Mouse (Mus musculus): ENCODE measurements around the gene Gm4131. TPM values are rescaled to one million over a fixed set of nuclear protein-coding genes. Genes with fewer than 3 reads are reported as not detected.

The Gm4131 gene
- polyA plus RNA-seq, 1 experiment from 2014 or later = not detected

- Histone ChIP-seq H3K27me3 (no peaks in the 10 kb centered on the region), H3K4me3 (no peak overlapping the region), H3K27ac (replicated peaks) (no peak overlapping the region), H3K9me3 (no peaks in the 10 kb centered on the region), H3K4me2 (no peak overlapping the region), H3K36me3 (no peaks in the 10 kb centered on the region), H3K9ac (no peak overlapping the region), H3K4me1 (replicated peaks) (peaks cover 10% of the 10 kb centered on the region)
- WGBS = 92% methylated on average over 7 of the region's 7 CpGs
- ATAC-seq (ENCODE audit: low read depth) = no peak
These were observed 78.5 kb downstream of the Gm4131 start for GRCm38 (mm10) chr14:62488270-62488669.

- 59% methylated on average over 8 of the region's 8 CpGs for WGBS
- Histone ChIP-seq H3K9ac (no peak overlapping the region), H3K4me2 (no peak overlapping the region), H3K9me3 (no peaks in the 10 kb centered on the region), H3K36me3 (no peaks in the 10 kb centered on the region), H3K27ac (replicated peaks) (no peak overlapping the region), H3K27me3 (no peaks in the 10 kb centered on the region), H3K4me3 (no peak overlapping the region), H3K4me1 (replicated peaks) (peaks cover 7% of the 10 kb centered on the region)
- no peak for ATAC-seq (ENCODE audit: low read depth)
These were observed 85.3 kb downstream of the Gm4131 start for GRCm38 (mm10) chr14:62481381-62481780.

GRCm38 (mm10) chr14:62479395-62479794, 87.3 kb downstream of the Gm4131 start:
- peak; percentile 56; the same call in 1 of the 2 replicates for ATAC-seq (ENCODE audit: low read depth)
- no peak overlapping the region for H3K27ac ChIP-seq (replicated peaks)
- 42% methylated on average over 6 of the region's 6 CpGs for WGBS

GRCm38 (mm10) chr14:62474481-62474880, 92.2 kb downstream of the Gm4131 start:
- Histone ChIP-seq H3K4me3 (no peak overlapping the region), H3K4me1 (replicated peaks) (peaks cover 6% of the 10 kb centered on the region), H3K27me3 (no peaks in the 10 kb centered on the region), H3K9ac (no peak overlapping the region), H3K4me2 (no peak overlapping the region), H3K9me3 (no peaks in the 10 kb centered on the region), H3K27ac (replicated peaks) (no peak overlapping the region), H3K36me3 (no peaks in the 10 kb centered on the region)
- 80% methylated on average over 1 of the region's 1 CpGs for WGBS
- ATAC-seq (ENCODE audit: low read depth) = no peak

More at GRCm38 (mm10) chr14:62479395-62479794, 87.3 kb downstream of the Gm4131 start:
- Histone ChIP-seq H3K27me3 (no peaks in the 10 kb centered on the region), H3K4me2 (no peak overlapping the region), H3K36me3 (no peaks in the 10 kb centered on the region), H3K9me3 (no peaks in the 10 kb centered on the region), H3K4me3 (no peak overlapping the region), H3K9ac (no peak overlapping the region), H3K4me1 (replicated peaks) (peaks cover 7% of the 10 kb centered on the region)

- Histone ChIP-seq H3K4me2 (no peak overlapping the region), H3K9me3 (no peaks in the 10 kb centered on the region), H3K27ac (replicated peaks) (no peak overlapping the region), H3K36me3 (no peaks in the 10 kb centered on the region), H3K4me3 (no peak overlapping the region), H3K27me3 (no peaks in the 10 kb centered on the region), H3K4me1 (replicated peaks) (no peaks in the 10 kb centered on the region), H3K9ac (no peak overlapping the region)
- no peak for ATAC-seq (ENCODE audit: low read depth)
- 80% methylated on average over 2 of the region's 2 CpGs for WGBS
These were observed 94.7 kb downstream of the Gm4131 start for GRCm38 (mm10) chr14:62472061-62472460.

GRCm38 (mm10) chr14:62468753-62469125, 98.0 kb downstream of the Gm4131 start:
- Histone ChIP-seq H3K27me3 (peaks cover 3% of the 10 kb centered on the region), H3K4me3 (no peak overlapping the region), H3K4me1 (replicated peaks) (0 out of 2 replicates have a peak, but pooled peaks cover 5% of the 10 kb centered on the region), H3K36me3 (no peaks in the 10 kb centered on the region), H3K9me3 (no peaks in the 10 kb centered on the region), H3K4me2 (no peak overlapping the region), H3K27ac (replicated peaks) (no peak overlapping the region), H3K9ac (no peak overlapping the region)
- WGBS = 89% methylated on average over 5 of the region's 5 CpGs
- no peak for ATAC-seq (ENCODE audit: low read depth)

- peaks cover 3% of the 10 kb centered on the region for H3K27me3 ChIP-seq
- no peak for ATAC-seq (ENCODE audit: low read depth)
- H3K4me1 ChIP-seq (replicated peaks) = 0 out of 2 replicates have a peak, but pooled peaks cover 5% of the 10 kb centered on the region
- 69% methylated on average over 6 of the region's 6 CpGs for WGBS
- H3K27ac ChIP-seq (replicated peaks) = no peak overlapping the region
- H3K36me3 ChIP-seq = no peaks in the 10 kb centered on the region
- no peak overlapping the region for H3K9ac ChIP-seq
- no peak overlapping the region for H3K4me2 ChIP-seq
- no peaks in the 10 kb centered on the region for H3K9me3 ChIP-seq
- H3K4me3 ChIP-seq = no peak overlapping the region
These were observed 98.5 kb downstream of the Gm4131 start for GRCm38 (mm10) chr14:62468119-62468752.

- H3K27ac ChIP-seq (replicated peaks) = no peak overlapping the region
- H3K36me3 ChIP-seq = no peaks in the 10 kb centered on the region
- no peak for ATAC-seq (ENCODE audit: low read depth)
- 21% methylated on average over 9 of the region's 9 CpGs for WGBS
- H3K4me2 ChIP-seq = peak overlapping the region; percentile 22; the same call in 1 of the 2 replicates
- no peak overlapping the region for H3K9ac ChIP-seq
- no peak overlapping the region for H3K4me3 ChIP-seq
- H3K4me1 ChIP-seq (replicated peaks) = 0 out of 2 replicates have a peak, but pooled peaks cover 5% of the 10 kb centered on the region
- H3K9me3 ChIP-seq = no peaks in the 10 kb centered on the region
- peaks cover 3% of the 10 kb centered on the region for H3K27me3 ChIP-seq
These were observed 101.8 kb downstream of the Gm4131 start for GRCm38 (mm10) chr14:62464966-62465365.

- Histone ChIP-seq H3K4me1 (replicated peaks) (peaks cover 28% of the 10 kb centered on the region), H3K9me3 (no peaks in the 10 kb centered on the region), H3K36me3 (no peaks in the 10 kb centered on the region), H3K4me3 (no peak overlapping the region), H3K27me3 (peaks cover 3% of the 10 kb centered on the region), H3K4me2 (no peak overlapping the region), H3K27ac (replicated peaks) (no peak overlapping the region), H3K9ac (no peak overlapping the region)
- ATAC-seq (ENCODE audit: low read depth) = no peak
- 66% methylated on average over 11 of the region's 11 CpGs for WGBS
These were observed 107.2 kb downstream of the Gm4131 start for GRCm38 (mm10) chr14:62459541-62459940.

- H3K4me2 ChIP-seq = peak overlapping the region; percentile 35
- H3K27me3 ChIP-seq = no peaks in the 10 kb centered on the region; the same call in 1 of the 2 replicates
- no peak overlapping the region for H3K9ac ChIP-seq
- H3K4me1 ChIP-seq (replicated peaks) = peaks cover 42% of the 10 kb centered on the region
- WGBS = 20% methylated on average over 22 of the region's 22 CpGs
- no peak overlapping the region for H3K4me3 ChIP-seq
- no peaks in the 10 kb centered on the region for H3K36me3 ChIP-seq
- H3K9me3 ChIP-seq = no peaks in the 10 kb centered on the region
- H3K27ac ChIP-seq (replicated peaks) = no peak overlapping the region
- peak; percentile 71 for ATAC-seq (ENCODE audit: low read depth)
These were observed 109.1 kb downstream of the Gm4131 start for GRCm38 (mm10) chr14:62457420-62458181.

- no peak within 1 kb of the TSS for H3K9ac ChIP-seq
These were observed 110.4 kb downstream of the Gm4131 start, which contains the start of gene Gucy1b2 for GRCm38 (mm10) chr14:62456239-62456747. TSS of gene Gucy1b2 (minus strand) at chr14:62456289.

GRCm38 (mm10) chr14:62455570-62455879, 111.2 kb downstream of the Gm4131 start:
- Histone ChIP-seq H3K4me2 (peak overlapping the region; percentile 15), H3K9ac (no peak overlapping the region)
- 52% methylated on average over 5 of the region's 5 CpGs for WGBS

More at GRCm38 (mm10) chr14:62456239-62456747, 110.4 kb downstream of the Gm4131 start, which contains the start of gene Gucy1b2:
- Histone ChIP-seq H3K36me3 (no peaks in the 10 kb centered on the region), H3K27me3 (no peaks in the 10 kb centered on the region; the same call in 1 of the 2 replicates), H3K4me3 (no peak within 1 kb of the TSS), H3K9me3 (no peaks in the 10 kb centered on the region), H3K4me1 (replicated peaks) (peaks cover 42% of the 10 kb centered on the region), H3K4me2 (peak within 1 kb of the TSS; percentile 35), H3K27ac (replicated peaks) (peak within 1 kb of the TSS; percentile 83)
- 77% methylated on average over 9 of the region's 9 CpGs for WGBS
- ATAC-seq (ENCODE audit: low read depth) = no peak

More at GRCm38 (mm10) chr14:62455570-62455879, 111.2 kb downstream of the Gm4131 start:
- Histone ChIP-seq H3K4me1 (replicated peaks) (peaks cover 42% of the 10 kb centered on the region), H3K27me3 (no peaks in the 10 kb centered on the region; the same call in 1 of the 2 replicates), H3K27ac (replicated peaks) (peak overlapping the region; percentile 39), H3K36me3 (no peaks in the 10 kb centered on the region), H3K4me3 (no peak overlapping the region), H3K9me3 (no peaks in the 10 kb centered on the region)
- peak; percentile 71 for ATAC-seq (ENCODE audit: low read depth)
